Mouse (Mus musculus) bone marrow, adult 2 months (tissue): ENCODE data around the gene Vstm2l. TPM values are rescaled to one million over a fixed set of nuclear protein-coding genes. Genes with fewer than 3 reads are reported as not detected.

ENCODE experiments used
- H3K27ac ChIP-seq: fragments of 200-500 bp; 2 replicates; pipeline ENCODE4 v1.5.1; 2012; ENCODE audit warnings: low read depth, mild to moderate bottlenecking, control low read depth, inconsistent platforms, low read length; ENCODE audit not compliant: control insufficient read depth, poor library complexity, insufficient read depth
- H3K4me1 ChIP-seq: fragments of 200-500 bp; 2 replicates; pipeline ENCODE4 v1.6.1; 2011; ENCODE audit warnings: low read length; ENCODE audit not compliant: control insufficient read depth, insufficient read depth
- H3K4me3 ChIP-seq: fragments of 200-500 bp; replicated peaks from 2 replicates; pipeline ENCODE3; 2011; ENCODE audit warnings: mild to moderate bottlenecking, low read depth, low read length, control low read depth; ENCODE audit not compliant: control insufficient read depth
- CTCF ChIP-seq: fragments of 200-500 bp; IDR thresholded peaks from 2 replicates; pipeline ENCODE4 v1.5.1; 2011; ENCODE audit warnings: low read length, control low read depth; ENCODE audit not compliant: control insufficient read depth, insufficient read depth
- POLR2A ChIP-seq: fragments of 200-500 bp; IDR thresholded peaks from 2 replicates; pipeline ENCODE4 v1.6.1; 2011; ENCODE audit warnings: low read depth, mild to moderate bottlenecking, control low read depth, low read length, borderline replicate concordance; ENCODE audit not compliant: control insufficient read depth
- WGBS: fragments of 180-500 bp; shearing (Covaris S2); methylation state at CpG from one replicate; pipeline ENCODE4 v1.1.7; 2018; 5-methylcytosine and 5-hydroxymethylcytosine counted together
- polyA plus RNA-seq: library from polyadenylated mRNA; stranded (reverse); fragments of >200 nt; gene quantifications from 2 replicates; pipeline ENCODE4 v1.2.4, GENCODE M21; 2011; ENCODE audit warnings: low replicate concordance; ENCODE audit not compliant: missing spikeins, insufficient read depth, insufficient read length

Gene Vstm2l
- polyA plus RNA-seq, 1 experiment: not detected

DNA sequence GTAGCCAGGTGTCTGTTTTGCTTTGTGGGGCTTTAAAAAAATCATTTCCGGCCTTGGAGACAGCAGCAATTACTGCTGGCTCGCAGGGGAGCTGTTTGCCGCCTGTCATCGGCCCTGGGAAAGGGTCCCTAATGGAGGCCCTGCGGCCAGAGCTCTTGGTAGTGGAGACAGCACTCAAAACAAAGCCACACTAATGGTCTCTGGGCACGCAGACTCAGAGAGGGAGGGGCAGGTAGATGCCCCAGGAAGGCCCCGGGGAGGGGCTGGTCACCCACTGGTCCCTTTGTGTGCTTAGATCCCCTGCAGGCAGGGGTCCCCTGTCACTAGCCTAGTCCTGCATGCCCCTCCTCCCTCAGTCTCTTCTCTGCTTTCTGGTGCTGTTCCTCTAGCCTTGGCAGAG is 9.0 kb downstream of the Vstm2l start:
- Histone ChIP-seq H3K4me3 (no peak overlapping the region), H3K4me1 (no peaks in the 10 kb centered on the region), H3K27ac (no peak overlapping the region)
- TF ChIP-seq POLR2A (no peak), CTCF (no peak)
- 4% methylated on average over 7 of the region's 7 CpGs for WGBS

- no peaks in the 10 kb centered on the region for H3K4me1 ChIP-seq
- H3K27ac ChIP-seq: no peak overlapping the region
- TF ChIP-seq CTCF (no peak), POLR2A (no peak)
- H3K4me3 ChIP-seq: no peak overlapping the region
- 62% methylated on average over 5 of the region's 5 CpGs for WGBS
Observed at GRCm38 (mm10) chr2:157924504-157924903, 10.1 kb downstream of the Vstm2l start.

- Histone ChIP-seq H3K4me3 (no peak overlapping the region), H3K4me1 (no peaks in the 10 kb centered on the region), H3K27ac (no peak overlapping the region)
- no peak for TF ChIP-seq POLR2A
- no peak for TF ChIP-seq CTCF
- WGBS: 66% methylated on average over 7 of the region's 7 CpGs
Observed at GRCm38 (mm10) chr2:157926502-157926901, 12.0 kb downstream of the Vstm2l start.

GRCm38 (mm10) chr2:157926927-157927326 is 12.5 kb downstream of the Vstm2l start:
- no peak overlapping the region for H3K4me3 ChIP-seq
- no peak overlapping the region for H3K27ac ChIP-seq
- no peaks in the 10 kb centered on the region for H3K4me1 ChIP-seq
- 84% methylated on average over 3 of the region's 3 CpGs for WGBS
- no peak for TF ChIP-seq POLR2A

GRCm38 (mm10) chr2:157927397-157927796 is 12.9 kb downstream of the Vstm2l start:
- no peak overlapping the region for H3K4me3 ChIP-seq
- no peaks in the 10 kb centered on the region for H3K4me1 ChIP-seq
- TF ChIP-seq CTCF (no peak), POLR2A (no peak)
- H3K27ac ChIP-seq: no peak overlapping the region
- 61% methylated on average over 20 of the region's 20 CpGs for WGBS

DNA sequence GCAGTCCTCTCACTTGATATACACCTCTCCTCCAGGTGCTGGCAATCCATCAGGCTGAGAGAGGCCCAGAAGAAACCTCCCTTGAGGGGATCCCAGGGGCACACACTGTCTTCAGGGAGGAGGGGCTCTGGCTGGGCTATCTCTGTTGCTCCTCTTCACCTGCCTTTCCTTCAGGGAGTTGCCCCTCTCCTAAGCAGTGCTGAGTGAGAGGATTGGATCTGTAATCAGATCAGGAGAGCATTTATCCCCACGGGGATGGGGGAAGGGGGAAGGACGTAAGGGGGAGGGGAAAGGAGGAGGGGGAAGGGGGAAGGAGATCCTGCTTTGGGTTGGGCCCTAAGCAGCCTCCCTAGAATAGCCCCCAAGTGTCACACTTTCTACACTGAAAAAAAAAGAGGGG is 13.4 kb downstream of the Vstm2l start:
- WGBS: 27% methylated on average over 2 of the region's 2 CpGs
- TF ChIP-seq POLR2A: no peak
- TF ChIP-seq CTCF: no peak

DNA sequence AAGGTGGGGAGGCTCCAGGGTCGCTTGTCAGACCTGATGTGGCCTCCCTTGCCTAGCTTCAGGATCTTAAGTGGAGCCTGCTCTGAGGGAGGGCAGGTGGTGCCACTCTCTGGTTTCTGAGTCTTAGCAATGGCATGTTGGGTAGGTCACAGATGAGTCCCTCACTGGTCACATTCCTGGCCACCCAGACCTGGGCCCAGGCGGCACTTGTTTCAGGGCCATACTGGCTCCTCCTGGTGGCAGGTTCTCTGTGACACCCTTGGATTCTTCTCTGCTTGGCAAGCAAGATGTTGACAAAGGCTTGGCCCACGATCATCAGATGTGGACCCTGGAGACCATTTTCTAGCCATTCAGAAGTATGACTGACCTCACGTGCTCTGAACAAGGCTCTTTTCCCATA is 18.2 kb downstream of the Vstm2l start:
- Histone ChIP-seq H3K27ac (no peak overlapping the region), H3K4me1 (no peaks in the 10 kb centered on the region), H3K4me3 (no peak overlapping the region)
- TF ChIP-seq POLR2A (no peak), CTCF (no peak)
- 68% methylated on average over 4 of the region's 4 CpGs for WGBS

More for the DNA sequence above, 13.4 kb downstream of the Vstm2l start:
- H3K4me1 ChIP-seq: no peaks in the 10 kb centered on the region
- no peak overlapping the region for H3K27ac ChIP-seq
- H3K4me3 ChIP-seq: no peak overlapping the region

DNA sequence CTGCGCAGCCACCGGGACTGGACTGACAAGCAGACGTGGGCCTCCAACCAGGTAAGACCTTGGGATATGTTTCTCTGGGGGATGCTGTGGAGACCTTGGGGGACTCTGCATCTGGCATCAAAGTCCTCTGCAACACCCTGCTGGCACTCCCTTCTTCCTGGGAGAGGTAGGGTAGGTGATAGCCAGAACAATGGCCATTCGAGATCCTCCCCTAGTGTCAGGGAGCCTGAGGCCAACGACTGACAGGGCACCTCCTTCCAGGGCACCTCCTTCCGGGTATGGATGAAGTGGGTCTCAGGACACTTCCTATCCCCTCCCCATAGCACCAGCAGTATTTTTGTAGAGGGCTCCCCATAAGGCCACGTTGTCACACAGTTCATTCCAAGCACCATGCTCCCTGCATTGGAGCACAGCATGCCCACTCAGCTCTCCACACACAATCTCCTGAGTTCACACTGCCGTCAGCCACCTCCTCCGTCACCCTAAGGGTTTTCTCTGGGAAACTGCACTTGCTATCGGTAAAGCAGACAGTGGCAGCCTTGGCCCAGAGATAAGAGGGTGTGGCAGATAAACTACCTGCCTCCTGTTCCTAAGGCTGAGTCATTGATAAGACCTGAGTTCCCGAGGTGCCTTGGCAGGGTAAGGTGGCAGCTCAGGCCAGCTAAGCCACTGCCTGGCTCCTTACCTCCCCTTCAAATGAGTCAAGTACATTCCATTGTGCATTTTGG is 21.2 kb downstream of the Vstm2l start:
- no peak for TF ChIP-seq POLR2A
- TF ChIP-seq CTCF: no peak
- WGBS: 55% methylated on average over 11 of the region's 11 CpGs

DNA sequence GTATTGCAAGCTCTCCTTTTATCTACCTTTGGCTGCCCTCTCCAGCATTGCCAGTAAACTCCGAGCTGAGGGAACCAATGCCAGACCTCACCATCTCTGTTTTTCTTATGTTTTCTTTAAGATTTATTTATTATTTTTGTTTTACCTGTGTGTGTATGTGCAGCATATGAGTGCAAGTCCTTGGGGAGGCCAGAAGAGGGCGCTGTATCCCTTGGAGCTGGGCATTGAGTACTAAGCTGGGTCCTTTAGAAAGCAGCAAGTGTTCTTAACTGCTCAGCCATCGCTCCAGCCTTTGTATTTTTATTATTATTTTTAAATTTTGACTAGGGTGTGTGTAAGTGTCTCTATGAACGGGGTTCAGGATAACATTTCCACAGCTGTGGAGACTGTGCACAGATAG is 22.2 kb downstream of the Vstm2l start:
- Histone ChIP-seq H3K4me1 (no peaks in the 10 kb centered on the region), H3K27ac (no peak overlapping the region), H3K4me3 (no peak overlapping the region)
- 73% methylated on average over 4 of the region's 4 CpGs for WGBS
- no peak for TF ChIP-seq CTCF
- no peak for TF ChIP-seq POLR2A

More for the DNA sequence above, 21.2 kb downstream of the Vstm2l start:
- no peak overlapping the region for H3K4me3 ChIP-seq
- no peak overlapping the region for H3K27ac ChIP-seq
- H3K4me1 ChIP-seq: no peaks in the 10 kb centered on the region
